Mouse (Mus musculus) heart, adult 2 months (tissue): ENCODE results near the gene Prom2. TPM values are rescaled to one million over a fixed set of nuclear protein-coding genes. Genes with fewer than 3 reads are reported as not detected.
A peak's percentile ranks its signal among the peaks of the same experiment; 100 is the strongest.

Experiments
- DNase-seq, 2 experiments: peaks; one replicate each; pipeline ENCODE4 v3.0.0; 2021
- H3K27ac ChIP-seq: fragments of 200-600 bp; 2 replicates; pipeline ENCODE4 v1.8.1; 2022
- H3K27me3 ChIP-seq: fragments of 200-500 bp; 2 replicates; pipeline ENCODE4 v1.6.1; 2012; ENCODE audit warnings: mild to moderate bottlenecking, low read length, inconsistent platforms, mixed read lengths; ENCODE audit not compliant: control insufficient read depth, insufficient read depth
- H3K36me3 ChIP-seq: fragments of 200-500 bp; 2 replicates; pipeline ENCODE4 v1.6.1; 2012; ENCODE audit warnings: low read length, inconsistent platforms; ENCODE audit not compliant: control insufficient read depth, insufficient read depth
- H3K4me1 ChIP-seq: fragments of 200-500 bp; 2 replicates; pipeline ENCODE4 v1.6.1; 2011; ENCODE audit warnings: low read length; ENCODE audit not compliant: control insufficient read depth, insufficient read depth
- H3K4me3 ChIP-seq: fragments of 200-600 bp; 2 replicates; pipeline ENCODE4 v1.8.1; 2022
- H3K79me2 ChIP-seq: fragments of 200-500 bp; replicated peaks from 2 replicates; pipeline ENCODE4 v1.6.1; 2012; ENCODE audit warnings: mild to moderate bottlenecking, inconsistent platforms, low read length, moderate library complexity, mixed read lengths; ENCODE audit not compliant: control insufficient read depth, insufficient read depth
- H3K9ac ChIP-seq: fragments of 200-500 bp; 2 replicates; pipeline ENCODE4 v1.6.1; 2012; ENCODE audit warnings: low read depth, mild to moderate bottlenecking, control low read depth, inconsistent platforms, low read length, mixed read lengths
- CTCF ChIP-seq: fragments of 200-600 bp; IDR thresholded peaks from 2 replicates; pipeline ENCODE4 v1.8.1; 2022; ENCODE audit warnings: antibody characterized with exemption, mild to moderate bottlenecking, moderate library complexity
- EP300 ChIP-seq: fragments of 200-500 bp; IDR thresholded peaks from 2 replicates; pipeline ENCODE4 v1.6.1; 2011; ENCODE audit warnings: low read depth, low read length, control low read depth; ENCODE audit not compliant: insufficient read depth
- POLR2A ChIP-seq: fragments of 200-500 bp; IDR thresholded peaks from 2 replicates; pipeline ENCODE4 v1.6.1; 2011; ENCODE audit warnings: mild to moderate bottlenecking, low read depth, low read length, control low read depth; ENCODE audit not compliant: insufficient read depth
- WGBS: fragments of 180-500 bp; shearing (Covaris S2); methylation state at CpG from one replicate; pipeline ENCODE4 v1.1.7; 2018; 5-methylcytosine and 5-hydroxymethylcytosine counted together
- intact Hi-C: fragments of 180-260 bp; cut with DNase I; formaldehyde crosslinking; loops from one replicate; pipeline ENCODE4 v1.15.1; 2025
- long read RNA-seq: library from polyadenylated mRNA; stranded (forward); transcript quantifications from one replicate; pipeline ENCODE4 v2.0.0, GENCODE M21; 2021
- polyA plus RNA-seq: library from polyadenylated mRNA; depleted of rRNA; stranded (reverse); fragments of >200 nt; gene quantifications from 2 replicates; pipeline ENCODE4 v1.2.3, GENCODE M21; 2012; rRNA removed
- total RNA-seq, 2 experiments: library from RNA; stranded (reverse); gene quantifications; 2 replicates each; pipeline ENCODE4 v1.2.3; 2021

Prom2 gene
- not detected for total RNA-seq
- 0.06 and 0.14 TPM in 2 replicates for polyA plus RNA-seq
- long read RNA-seq = 0 reads

GRCm38 (mm10) chr2:127541185-127541584 is at the start of gene Prom2:
TSS of gene Prom2 (minus strand) at chr2:127541467.
- Histone ChIP-seq H3K27ac (no peak within 1 kb of the TSS), H3K36me3 (no peaks in the 10 kb centered on the region), H3K4me3 (no peak within 1 kb of the TSS), H3K27me3 (peaks cover 4% of the 10 kb centered on the region), H3K9ac (no peak within 1 kb of the TSS), H3K79me2 (no peaks in the 10 kb centered on the region), H3K4me1 (no peaks in the 10 kb centered on the region)
- 3% methylated on average over 29 of the region's 29 CpGs for WGBS
- intact Hi-C loops = no loop called here
- no peak for DNase-seq
- TF ChIP-seq EP300 (no peak), POLR2A (no peak), CTCF (no peak)

DNA sequence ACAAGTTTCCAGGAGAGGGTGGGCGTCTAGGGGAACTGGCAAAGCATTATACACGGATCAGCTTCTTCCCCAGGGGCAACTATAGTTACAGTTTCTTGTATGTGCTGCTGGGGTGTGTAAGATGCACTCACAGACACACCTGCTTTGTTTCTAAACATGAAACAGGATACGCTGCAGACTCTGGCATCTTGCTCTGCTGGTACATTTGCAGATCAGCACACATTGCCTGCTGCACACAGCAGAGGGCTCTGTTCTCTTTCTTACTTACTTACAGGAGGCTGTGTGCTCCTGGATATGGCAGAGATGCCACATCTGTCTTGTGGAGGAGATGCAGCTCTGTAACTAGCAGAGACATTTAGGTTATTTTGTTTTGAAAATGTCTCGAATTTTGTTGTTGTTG is 49.6 kb upstream of the Prom2 start:
- H3K4me3 ChIP-seq = peak overlapping the region; percentile 30; the same call in 1 of the 2 replicates
- H3K9ac ChIP-seq = no peak overlapping the region
- no peaks in the 10 kb centered on the region for H3K36me3 ChIP-seq
- peak overlapping the region; percentile 40; the same call in 1 of the 2 replicates for H3K27ac ChIP-seq
- intact Hi-C loops = no loop called here
- WGBS = 48% methylated on average over 4 of the region's 4 CpGs
- H3K79me2 ChIP-seq = no peaks in the 10 kb centered on the region
- TF ChIP-seq CTCF (peak; percentile 59), POLR2A (no peak), EP300 (no peak)
- H3K4me1 ChIP-seq = peaks cover 5% of the 10 kb centered on the region
- H3K27me3 ChIP-seq = no peaks in the 10 kb centered on the region
- no peak for DNase-seq

DNA sequence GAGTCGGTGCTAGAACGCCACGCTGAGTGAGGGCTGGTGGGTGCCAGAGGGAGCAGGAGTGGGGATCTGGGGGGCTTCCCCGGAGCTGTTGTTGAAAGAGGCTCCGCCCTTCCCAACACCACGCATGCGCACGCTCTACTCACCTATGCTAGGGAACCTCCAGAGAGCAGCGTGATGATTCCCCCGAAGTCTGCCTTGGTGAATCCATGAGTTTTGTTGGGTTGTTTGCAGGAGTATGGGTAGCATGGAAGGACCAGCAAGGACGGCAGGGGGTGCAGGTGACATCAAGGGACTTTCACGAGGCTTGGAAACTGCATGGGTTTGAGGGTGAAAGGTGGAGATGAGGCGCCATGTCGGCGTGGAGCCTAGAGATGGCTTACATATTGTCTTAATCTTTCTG is 48.9 kb upstream of the Prom2 start:
- DNase-seq = no peak
- H3K4me1 ChIP-seq = peaks cover 5% of the 10 kb centered on the region
- intact Hi-C loops = no loop called here
- H3K9ac ChIP-seq = no peak overlapping the region
- 53% methylated on average over 15 of the region's 15 CpGs for WGBS
- H3K4me3 ChIP-seq = peak overlapping the region; percentile 30; the same call in 1 of the 2 replicates
- H3K27ac ChIP-seq = peak overlapping the region; percentile 40
- H3K27me3 ChIP-seq = no peaks in the 10 kb centered on the region
- no peaks in the 10 kb centered on the region for H3K36me3 ChIP-seq
- no peaks in the 10 kb centered on the region for H3K79me2 ChIP-seq
- no peak for TF ChIP-seq POLR2A
- TF ChIP-seq CTCF = no peak
- TF ChIP-seq EP300 = no peak

DNA sequence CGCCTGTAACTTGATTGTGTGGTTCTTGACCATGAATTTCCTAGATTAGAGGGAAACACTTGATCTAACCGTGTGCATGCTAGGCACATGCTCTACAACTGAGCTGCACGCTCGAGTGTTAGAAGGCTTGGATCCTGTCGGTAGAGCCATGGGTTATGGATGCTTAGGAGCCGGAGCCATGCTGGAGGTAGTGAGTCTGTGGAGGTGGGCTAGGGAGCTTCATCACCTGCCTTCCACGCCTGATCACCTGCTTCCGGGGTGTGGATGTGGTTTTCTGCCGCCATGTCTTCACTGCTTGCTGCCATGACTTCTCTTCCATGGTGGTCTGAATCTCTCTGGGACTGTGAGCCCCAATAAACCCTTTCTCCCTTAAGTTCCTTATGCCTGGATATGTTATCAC is 47.6 kb upstream of the Prom2 start:
- no peaks in the 10 kb centered on the region for H3K27me3 ChIP-seq
- no peak overlapping the region for H3K9ac ChIP-seq
- H3K36me3 ChIP-seq = no peaks in the 10 kb centered on the region
- intact Hi-C loops = loop anchor here (5.0 to 10.0 kb wide), 2 partner anchors 334 to 1098 kb away; partner anchors contain the start of gene Anapc1
- no peak overlapping the region for H3K4me3 ChIP-seq
- no peak for DNase-seq
- peaks cover 8% of the 10 kb centered on the region for H3K4me1 ChIP-seq
- TF ChIP-seq POLR2A (no peak), EP300 (no peak), CTCF (no peak)
- no peaks in the 10 kb centered on the region for H3K79me2 ChIP-seq
- WGBS = 91% methylated on average over 9 of the region's 9 CpGs
- no peak overlapping the region for H3K27ac ChIP-seq

- Histone ChIP-seq H3K27me3 (no peaks in the 10 kb centered on the region), H3K9ac (peak overlapping the region; percentile 88), H3K4me3 (peak overlapping the region; percentile 97), H3K27ac (peak overlapping the region; percentile 100), H3K79me2 (no peaks in the 10 kb centered on the region), H3K36me3 (no peaks in the 10 kb centered on the region), H3K4me1 (peaks cover 8% of the 10 kb centered on the region)
- TF ChIP-seq POLR2A (no peak), CTCF (no peak), EP300 (no peak)
- intact Hi-C loops = loop anchor here (5.0 to 10.0 kb wide), 2 partner anchors 333 to 1100 kb away; partner anchors contain the start of gene Anapc1
- DNase-seq = no peak
- under 1% methylated on average over 22 of the region's 22 CpGs for WGBS
Observed at GRCm38 (mm10) chr2:127587514-127587844, 46.2 kb upstream of the Prom2 start.

GRCm38 (mm10) chr2:127586694-127587513 is 45.6 kb upstream of the Prom2 start, which contains the start of the genes Zfp661 and Mrps5:
TSS of gene Zfp661 (minus strand) at chr2:127587094.
TSS of gene Mrps5 (plus strand) at chr2:127587222.
- peak; percentile 81 for TF ChIP-seq EP300
- TF ChIP-seq POLR2A = peak; percentile 68; the same call in 1 of the 2 replicates
- peak; percentile 29 for TF ChIP-seq CTCF
- WGBS = 5% methylated on average over 39 of the region's 39 CpGs
- peak within 1 kb of the TSS; percentile 97 for H3K4me3 ChIP-seq
- peak; percentile 85 to 91 for DNase-seq
- no peaks in the 10 kb centered on the region for H3K79me2 ChIP-seq
- H3K4me1 ChIP-seq = peaks cover 8% of the 10 kb centered on the region
- H3K9ac ChIP-seq = peak within 1 kb of the TSS; percentile 88
- no peaks in the 10 kb centered on the region for H3K36me3 ChIP-seq
- peak within 1 kb of the TSS; percentile 100 for H3K27ac ChIP-seq
- H3K27me3 ChIP-seq = no peaks in the 10 kb centered on the region
- intact Hi-C loops = loop anchor here (5.0 to 10.0 kb wide), 2 partner anchors 332 to 1100 kb away; partner anchors contain the start of gene Anapc1
